Mouse (Mus musculus): ENCODE results near the gene Skap2.

GRCm38 (mm10) chr6:52050062-52050461 lies 37.7 kb upstream of the Skap2 start:
- TF ChIP-seq CTCF (IDR thresholded peaks at IDR 0.05; ENCODE audit: control insufficient read depth, insufficient read depth, insufficient read length) (no peak), MAX (IDR thresholded peaks at IDR 0.05) (no peak), MYOD1 (IDR thresholded peaks at IDR 0.05; ENCODE audit: control insufficient read depth, insufficient read length, low read depth) (no peak), MYOG (IDR thresholded peaks at IDR 0.05; ENCODE audit: control insufficient read depth, extremely low read depth, insufficient read length) (no peak), CEBPB (IDR thresholded peaks at IDR 0.05; ENCODE audit: low read depth) (no peak)
